Mouse (Mus musculus) Patski (cell line): Measurements from ENCODE around the gene Cfap74. TPM values are rescaled to one million over a fixed set of nuclear protein-coding genes. Genes with fewer than 3 reads are reported as not detected.
A peak's percentile ranks its signal among the peaks of the same experiment; 100 is the strongest.

Source experiments
- ATAC-seq: fragments of 100-300 bp; one replicate; pipeline ENCODE4 v1.8.0; 2021
- CTCF ChIA-PET: fragments of 350-600 bp; sonication (Branson Sonifier 250); formaldehyde crosslinking; loops from one replicate; lab custom pipeline; 2022; ENCODE audit warnings: inconsistent platforms; lab: Charles Lee
- POLR2A ChIA-PET: fragments of 350-600 bp; sonication (Branson Sonifier 250); formaldehyde crosslinking; loops from one replicate; lab custom pipeline; 2022; ENCODE audit warnings: antibody characterized with exemption, inconsistent platforms; lab: Charles Lee
- DNase-seq: peaks from one replicate; pipeline ENCODE4 v3.0.0-alpha.2; 2011; ENCODE audit warnings: low read depth, low spot score
- H3K27me3 ChIP-seq: fragments of 371-371 bp; one replicate; pipeline ENCODE4 v1.5.1; 2021
- CTCF ChIP-seq: fragments of 100-300 bp; IDR thresholded peaks from one replicate; pipeline ENCODE4 v1.5.1; 2021
- in situ Hi-C: fragments of 300-500 bp; cut with MboI; formaldehyde crosslinking; loops from 3 replicates; pipeline ENCODE4 v1.11.1; 2018; ENCODE audit warnings: low pct_unique_long_range_greater_than_20kb, mixed read lengths
- polyA plus RNA-seq: library from polyadenylated mRNA; unstranded; gene quantifications from one replicate; pipeline ENCODE4 v1.2.3, GENCODE M21; 2021

The Cfap74 gene
- polyA plus RNA-seq, 1 experiment from 2014 or later: 2.2 TPM

DNA sequence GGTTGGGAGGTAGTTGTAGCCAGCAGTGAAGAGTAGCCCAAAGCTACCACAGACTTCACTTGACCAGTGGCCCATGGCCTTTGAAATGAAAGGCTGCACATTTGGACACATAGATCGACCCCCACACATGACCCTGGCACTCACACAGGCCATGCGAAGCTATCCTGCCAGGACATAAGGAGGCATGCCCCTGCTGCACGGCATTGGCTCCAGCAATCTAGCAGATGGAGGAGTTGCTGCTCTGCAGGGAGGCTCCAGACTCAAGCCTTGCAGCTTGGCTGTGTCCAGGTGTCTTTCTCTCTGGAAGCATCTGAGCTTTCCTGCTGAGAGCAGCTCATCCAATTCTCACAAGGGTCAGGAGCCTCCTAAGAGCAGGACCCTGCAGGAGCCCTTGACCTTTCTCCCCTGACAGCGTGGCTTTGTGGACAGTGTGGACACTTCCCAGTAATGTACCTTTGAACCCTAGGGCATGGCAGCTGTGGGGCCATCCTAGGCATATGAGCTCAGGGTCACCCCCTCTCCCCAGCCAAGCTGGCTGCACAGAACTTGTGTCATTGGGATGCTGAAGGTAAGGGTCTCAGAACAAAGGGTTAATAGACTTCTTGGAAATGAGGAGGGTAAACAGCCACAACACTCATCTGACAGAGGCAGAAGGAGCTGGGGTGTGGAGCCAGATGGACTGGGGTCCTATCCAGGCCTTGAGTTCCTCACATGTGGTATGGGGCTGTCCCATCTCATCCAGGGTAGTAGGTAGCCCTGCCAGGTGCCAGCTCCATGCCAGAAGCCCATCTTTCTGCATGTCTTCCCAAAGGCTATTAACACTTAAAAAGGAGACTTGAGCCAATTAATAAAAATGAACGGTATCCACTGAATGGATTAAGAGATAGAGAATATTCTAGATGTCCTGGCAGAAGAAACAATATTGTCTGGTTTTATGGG is 36.9 kb upstream of the Cfap74 start:
- ChIA-PET POLR2A (interaction anchor here (0.6 to 1.0 kb wide), 2 partner anchors 93 to 101 kb away, joined by 3 read pairs; no protein-coding TSS in a partner anchor), CTCF (interaction anchor here (1.0 to 2.0 kb wide), 2 partner anchors 10 to 45 kb away, joined by 3 to 4 read pairs; no protein-coding TSS in a partner anchor)
- in situ Hi-C loops: loop anchor here (10.0 kb wide), 1 partner anchor 93 kb away; the partner anchor contains the start of gene Tmem52
- ATAC-seq: no peak
- H3K27me3 ChIP-seq: peaks cover 2% of the 10 kb centered on the region
- no peak for DNase-seq
- no peak for TF ChIP-seq CTCF

- DNase-seq (no peak), ATAC-seq (no peak)
- POLR2A ChIA-PET: no interaction called here
- CTCF ChIA-PET: interaction anchor here (1.3 kb wide), 1 partner anchor 10 kb away, joined by 3 read pairs; no protein-coding TSS in a partner anchor
- peaks cover 21% of the 10 kb centered on the region for H3K27me3 ChIP-seq
- no peak for TF ChIP-seq CTCF
- in situ Hi-C loops: no loop called here
These were observed 27.0 kb upstream of the Cfap74 start for GRCm38 (mm10) chr4:155381974-155382373.

- ChIA-PET POLR2A (no interaction called here), CTCF (interaction anchor here (1.3 kb wide), 1 partner anchor 10 kb away, joined by 3 read pairs; no protein-coding TSS in a partner anchor)
- DNase-seq (no peak), ATAC-seq (no peak)
- peaks cover 21% of the 10 kb centered on the region for H3K27me3 ChIP-seq
- in situ Hi-C loops: no loop called here
- no peak for TF ChIP-seq CTCF
These were observed 26.2 kb upstream of the Cfap74 start for GRCm38 (mm10) chr4:155382752-155383151.

DNA sequence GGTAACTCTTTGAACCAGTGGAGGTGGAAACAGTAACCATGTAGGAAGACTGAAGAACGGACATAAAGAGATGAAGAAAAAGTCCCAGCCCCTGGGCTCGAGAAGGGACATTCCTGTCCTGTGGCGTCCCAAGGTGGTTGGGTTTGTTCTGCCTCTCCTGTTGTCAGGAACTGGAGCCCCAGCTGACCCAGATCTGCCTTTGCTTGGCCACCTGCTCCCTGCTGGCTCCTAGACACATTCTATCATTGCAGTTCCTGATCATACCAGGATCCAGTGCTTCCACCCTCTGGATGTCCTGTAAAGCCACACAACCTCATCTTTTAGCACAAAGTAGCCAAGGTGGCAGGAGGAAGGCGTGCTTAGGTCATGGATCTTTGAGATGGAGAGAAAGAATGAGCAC is 25.7 kb upstream of the Cfap74 start:
- ATAC-seq (no peak), DNase-seq (no peak)
- ChIA-PET CTCF (no interaction called here), POLR2A (no interaction called here)
- in situ Hi-C loops: no loop called here
- H3K27me3 ChIP-seq: peaks cover 21% of the 10 kb centered on the region
- TF ChIP-seq CTCF: no peak

- ATAC-seq: no peak
- DNase-seq: no peak
- POLR2A ChIA-PET: no interaction called here
- CTCF ChIA-PET: no interaction called here
- peaks cover 23% of the 10 kb centered on the region for H3K27me3 ChIP-seq
- in situ Hi-C loops: no loop called here
- TF ChIP-seq CTCF: no peak
These were observed 21.8 kb upstream of the Cfap74 start for GRCm38 (mm10) chr4:155387166-155387565.

DNA sequence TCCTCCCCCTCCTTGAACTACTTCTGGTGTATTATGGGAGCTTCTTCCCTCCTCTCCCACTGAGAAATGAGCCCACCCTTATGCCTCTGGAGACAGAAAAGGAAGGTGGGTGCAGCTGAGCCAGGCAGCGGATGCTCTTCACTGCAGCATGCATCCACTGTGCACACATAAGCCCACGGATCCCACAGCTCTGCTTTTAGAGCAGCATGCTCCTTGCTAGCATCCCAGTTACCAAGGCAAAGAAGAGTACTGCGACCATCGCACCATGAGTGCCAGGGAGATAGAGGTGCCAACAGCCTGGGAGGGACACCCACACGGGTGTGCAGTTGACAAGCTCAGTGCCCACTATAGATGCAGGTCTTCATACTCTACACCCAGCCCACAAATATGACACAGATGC is 13.5 kb upstream of the Cfap74 start:
- CTCF ChIA-PET: no interaction called here
- peaks cover 31% of the 10 kb centered on the region for H3K27me3 ChIP-seq
- POLR2A ChIA-PET: no interaction called here
- no peak for TF ChIP-seq CTCF
- DNase-seq: no peak
- ATAC-seq: no peak
- in situ Hi-C loops: no loop called here

DNA sequence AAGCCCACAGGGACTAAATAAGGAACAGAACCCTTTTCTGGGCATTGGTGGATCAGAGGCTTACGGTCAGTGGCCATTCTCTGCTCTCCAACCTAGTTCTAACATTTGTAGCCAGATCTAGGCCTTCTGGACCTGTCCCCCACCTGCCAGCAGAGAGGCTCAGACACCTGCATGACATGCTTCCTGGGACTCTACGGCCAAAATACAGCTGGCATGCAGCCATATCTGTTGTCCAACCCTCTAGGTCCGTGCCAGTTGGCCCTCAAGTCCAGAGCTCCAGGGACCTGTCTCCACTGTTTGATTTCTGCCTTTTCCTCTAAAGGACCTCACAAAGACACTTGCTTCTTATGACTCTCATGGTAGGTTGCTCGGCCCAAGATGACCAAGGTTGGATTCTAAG is 12.2 kb upstream of the Cfap74 start:
- POLR2A ChIA-PET: no interaction called here
- TF ChIP-seq CTCF: no peak
- CTCF ChIA-PET: interaction anchor here (0.6 kb wide), 1 partner anchor 36 kb away, joined by 3 read pairs; the partner anchor contains the start of gene Prkcz
- DNase-seq (no peak), ATAC-seq (no peak)
- in situ Hi-C loops: no loop called here
- H3K27me3 ChIP-seq: peaks cover 27% of the 10 kb centered on the region

DNA sequence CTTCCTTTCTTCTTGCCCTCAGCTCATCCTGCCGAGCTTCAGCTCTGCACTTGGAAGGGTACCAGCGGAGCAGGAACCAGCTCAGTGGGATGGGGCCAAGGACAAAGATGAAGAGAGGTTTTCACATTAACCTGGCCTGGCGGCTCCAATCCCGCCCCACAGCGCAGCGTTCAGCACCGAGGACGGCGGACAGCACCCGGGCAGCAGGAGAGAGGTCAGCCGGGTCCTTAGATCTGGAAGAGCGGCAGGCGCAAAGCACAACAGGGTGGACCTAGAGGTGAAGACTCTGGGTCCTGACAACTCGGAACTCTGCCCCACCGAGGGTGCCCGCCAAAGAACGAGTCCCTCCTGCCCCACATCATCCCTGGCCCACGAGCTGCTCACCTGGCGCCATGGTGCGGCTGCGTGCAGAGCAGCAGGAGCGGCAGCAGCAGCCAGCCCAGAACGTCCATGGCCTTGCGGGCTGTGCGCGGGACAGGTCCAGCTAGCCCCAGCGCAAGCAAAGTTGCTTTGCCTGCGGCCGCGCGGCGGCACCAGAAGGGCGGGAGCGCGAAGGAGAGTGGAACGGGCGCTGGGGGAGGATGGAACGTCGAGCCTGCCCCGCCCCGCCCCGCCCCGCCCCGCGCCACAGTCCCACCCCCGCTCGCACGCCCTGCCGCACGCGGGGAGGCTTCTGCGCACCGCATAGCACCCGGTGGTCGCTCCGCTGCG is 11.3 kb upstream of the Cfap74 start, which contains the start of gene Gabrd:
TSS of gene Gabrd (minus strand) at position 602 of the 711 bp plus-strand sequence.
- peak; percentile 44 for ATAC-seq
- H3K27me3 ChIP-seq: peaks cover 27% of the 10 kb centered on the region
- no peak for TF ChIP-seq CTCF
- CTCF ChIA-PET: interaction anchor here (0.6 kb wide), 1 partner anchor 37 kb away, joined by 3 read pairs; the partner anchor contains the start of gene Prkcz
- POLR2A ChIA-PET: no interaction called here
- DNase-seq: no peak
- in situ Hi-C loops: no loop called here

DNA sequence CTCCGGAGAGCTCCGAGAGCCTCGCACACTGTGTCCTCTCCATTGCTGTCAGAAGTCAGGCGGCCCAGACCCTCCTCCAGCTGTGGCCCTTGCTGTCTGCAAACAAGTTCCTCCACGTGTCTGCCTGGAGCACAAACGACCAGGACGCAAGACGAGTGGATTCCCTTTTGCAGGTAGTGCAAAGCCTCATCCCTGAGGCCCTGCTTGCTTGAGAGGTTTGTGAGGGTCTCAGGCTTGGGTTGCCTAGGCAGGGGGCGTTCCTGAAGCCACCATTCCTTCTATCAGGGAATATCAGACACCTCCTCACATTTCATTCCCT is 10.8 kb upstream of the Cfap74 start:
- ATAC-seq: no peak
- in situ Hi-C loops: no loop called here
- no peak for TF ChIP-seq CTCF
- ChIA-PET POLR2A (no interaction called here), CTCF (no interaction called here)
- H3K27me3 ChIP-seq: peaks cover 27% of the 10 kb centered on the region
- no peak for DNase-seq

- CTCF ChIA-PET: no interaction called here
- ATAC-seq: no peak
- TF ChIP-seq CTCF: no peak
- in situ Hi-C loops: no loop called here
- DNase-seq: no peak
- POLR2A ChIA-PET: no interaction called here
- H3K27me3 ChIP-seq: peaks cover 11% of the 10 kb centered on the region
These were observed 7.9 kb upstream of the Cfap74 start for GRCm38 (mm10) chr4:155401121-155401520.
